Mouse (Mus musculus): Measurements from ENCODE around the gene Fam83e. TPM values are rescaled to one million over a fixed set of nuclear protein-coding genes. Genes with fewer than 3 reads are reported as not detected.
A peak's percentile ranks its signal among the peaks of the same experiment; 100 is the strongest.

Gene Fam83e
- total RNA-seq (2017) = 0.79 and 1.8 TPM in 2 replicates

GRCm38 (mm10) chr7:45720413-45721233, at the start of gene Fam83e:
TSS of gene Fam83e (plus strand) at chr7:45721212.
- no peak for ATAC-seq (replicated peaks in 1 of 2; ENCODE audit: insufficient read depth in 1 of 2, low FRiP score in 2 of 2, low TSS enrichment in 1 of 2, low read depth in 1 of 2, poor library complexity in 2 of 2, severe bottlenecking in 2 of 2)

GRCm38 (mm10) chr7:45677627-45678295, 43.3 kb upstream of the Fam83e start:
- no peak for ATAC-seq (replicated peaks in 1 of 2; ENCODE audit: insufficient read depth in 1 of 2, low FRiP score in 2 of 2, low TSS enrichment in 1 of 2, low read depth in 1 of 2, poor library complexity in 2 of 2, severe bottlenecking in 2 of 2)

- no peak for ATAC-seq (replicated peaks in 1 of 2; ENCODE audit: insufficient read depth in 1 of 2, low FRiP score in 2 of 2, low TSS enrichment in 1 of 2, low read depth in 1 of 2, poor library complexity in 2 of 2, severe bottlenecking in 2 of 2)
Observed at GRCm38 (mm10) chr7:45678513-45678912, 42.5 kb upstream of the Fam83e start.

GRCm38 (mm10) chr7:45679966-45680621, 40.9 kb upstream of the Fam83e start:
- ATAC-seq (replicated peaks in 1 of 2; ENCODE audit: insufficient read depth in 1 of 2, low FRiP score in 2 of 2, low TSS enrichment in 1 of 2, low read depth in 1 of 2, poor library complexity in 2 of 2, severe bottlenecking in 2 of 2) = no peak

GRCm38 (mm10) chr7:45681046-45681736, 39.8 kb upstream of the Fam83e start:
- ATAC-seq (replicated peaks in 1 of 2; ENCODE audit: insufficient read depth in 1 of 2, low FRiP score in 2 of 2, low TSS enrichment in 1 of 2, low read depth in 1 of 2, poor library complexity in 2 of 2, severe bottlenecking in 2 of 2) = peak; percentile 50 to 66

- ATAC-seq (replicated peaks in 1 of 2; ENCODE audit: insufficient read depth in 1 of 2, low FRiP score in 2 of 2, low TSS enrichment in 1 of 2, low read depth in 1 of 2, poor library complexity in 2 of 2, severe bottlenecking in 2 of 2) = peak; percentile 57 to 68; a peak in 3 of 4 replicates
Observed at GRCm38 (mm10) chr7:45682144-45683126, 38.6 kb upstream of the Fam83e start.

- no peak for ATAC-seq (replicated peaks in 1 of 2; ENCODE audit: insufficient read depth in 1 of 2, low FRiP score in 2 of 2, low TSS enrichment in 1 of 2, low read depth in 1 of 2, poor library complexity in 2 of 2, severe bottlenecking in 2 of 2)
Observed at GRCm38 (mm10) chr7:45683396-45684050, 37.5 kb upstream of the Fam83e start, which contains the start of gene Ntn5. TSS of gene Ntn5 (plus strand) at chr7:45684022.

- no peak for ATAC-seq (replicated peaks in 1 of 2; ENCODE audit: insufficient read depth in 1 of 2, low FRiP score in 2 of 2, low TSS enrichment in 1 of 2, low read depth in 1 of 2, poor library complexity in 2 of 2, severe bottlenecking in 2 of 2)
Observed at GRCm38 (mm10) chr7:45685811-45686210, 35.2 kb upstream of the Fam83e start.

- no peak for ATAC-seq (replicated peaks in 1 of 2; ENCODE audit: insufficient read depth in 1 of 2, low FRiP score in 2 of 2, low TSS enrichment in 1 of 2, low read depth in 1 of 2, poor library complexity in 2 of 2, severe bottlenecking in 2 of 2)
Observed at GRCm38 (mm10) chr7:45686841-45687240, 34.2 kb upstream of the Fam83e start.

- no peak for ATAC-seq (replicated peaks in 1 of 2; ENCODE audit: insufficient read depth in 1 of 2, low FRiP score in 2 of 2, low TSS enrichment in 1 of 2, low read depth in 1 of 2, poor library complexity in 2 of 2, severe bottlenecking in 2 of 2)
Observed at GRCm38 (mm10) chr7:45689099-45689498, 31.9 kb upstream of the Fam83e start.

GRCm38 (mm10) chr7:45689800-45690199, 31.2 kb upstream of the Fam83e start:
- no peak for ATAC-seq (replicated peaks in 1 of 2; ENCODE audit: insufficient read depth in 1 of 2, low FRiP score in 2 of 2, low TSS enrichment in 1 of 2, low read depth in 1 of 2, poor library complexity in 2 of 2, severe bottlenecking in 2 of 2)

GRCm38 (mm10) chr7:45692364-45692763, 28.6 kb upstream of the Fam83e start:
- ATAC-seq (replicated peaks in 1 of 2; ENCODE audit: insufficient read depth in 1 of 2, low FRiP score in 2 of 2, low TSS enrichment in 1 of 2, low read depth in 1 of 2, poor library complexity in 2 of 2, severe bottlenecking in 2 of 2) = no peak

- no peak for ATAC-seq (replicated peaks in 1 of 2; ENCODE audit: insufficient read depth in 1 of 2, low FRiP score in 2 of 2, low TSS enrichment in 1 of 2, low read depth in 1 of 2, poor library complexity in 2 of 2, severe bottlenecking in 2 of 2)
Observed at GRCm38 (mm10) chr7:45693921-45694591, 27.0 kb upstream of the Fam83e start, which contains the start of gene Sec1. TSS of gene Sec1 (minus strand) at chr7:45694402.

- ATAC-seq (replicated peaks in 1 of 2; ENCODE audit: insufficient read depth in 1 of 2, low FRiP score in 2 of 2, low TSS enrichment in 1 of 2, low read depth in 1 of 2, poor library complexity in 2 of 2, severe bottlenecking in 2 of 2) = no peak
Observed at GRCm38 (mm10) chr7:45695098-45695497, 25.9 kb upstream of the Fam83e start.

GRCm38 (mm10) chr7:45697894-45698293, 23.1 kb upstream of the Fam83e start:
- no peak for ATAC-seq (replicated peaks in 1 of 2; ENCODE audit: insufficient read depth in 1 of 2, low FRiP score in 2 of 2, low TSS enrichment in 1 of 2, low read depth in 1 of 2, poor library complexity in 2 of 2, severe bottlenecking in 2 of 2)

Data from hematopoietic stem cell, adult 5-6 weeks (primary cell).